Mouse (Mus musculus) hindbrain, postnatal 0 days (tissue): ENCODE measurements around the gene Angpt4. TPM values are rescaled to one million over a fixed set of nuclear protein-coding genes. Genes with fewer than 3 reads are reported as not detected.

Experiments used
- ATAC-seq: fragments of 200-750 bp; cut with Nextera tagmentation; 2 replicates; pipeline ENCODE4 v1.8.0; 2017; ENCODE audit warnings: mild to moderate bottlenecking, moderate TSS enrichment, moderate library complexity
- DNase-seq: peaks from one replicate; pipeline ENCODE4 v3.0.0-alpha.2; 2015; ENCODE audit warnings: low spot score
- H3K27ac ChIP-seq: fragments of 300-500 bp; sonication (generic); 2 replicates; pipeline ENCODE4 v1.5.1; 2014; ENCODE audit warnings: mild to moderate bottlenecking
- H3K27me3 ChIP-seq: fragments of 300-500 bp; sonication (generic); 2 replicates; pipeline ENCODE4 v1.6.1; 2014; ENCODE audit warnings: low read length, mixed read lengths; ENCODE audit not compliant: insufficient read depth
- H3K36me3 ChIP-seq: fragments of 300-500 bp; sonication (generic); 2 replicates; pipeline ENCODE4 v1.6.1; 2014; ENCODE audit warnings: low read length, mixed read lengths; ENCODE audit not compliant: insufficient read depth
- H3K4me1 ChIP-seq: fragments of 300-500 bp; sonication (generic); 2 replicates; pipeline ENCODE4 v1.6.1; 2014; ENCODE audit warnings: antibody characterized with exemption, low read length, mixed read lengths; ENCODE audit not compliant: insufficient read depth
- H3K4me2 ChIP-seq: fragments of 300-500 bp; sonication (generic); 2 replicates; pipeline ENCODE4 v1.6.1; 2014; ENCODE audit warnings: low read depth, mild to moderate bottlenecking, low read length, moderate library complexity, mixed read lengths
- H3K4me3 ChIP-seq: fragments of 300-500 bp; sonication (generic); 2 replicates; pipeline ENCODE4 v1.5.1; 2014; ENCODE audit warnings: low read length
- H3K9ac ChIP-seq: fragments of 300-500 bp; sonication (generic); replicated peaks from 2 replicates; pipeline ENCODE4 v1.6.1; 2014; ENCODE audit warnings: mild to moderate bottlenecking, low read length, moderate library complexity, mixed read lengths
- H3K9me3 ChIP-seq: fragments of 300-500 bp; sonication (generic); 2 replicates; pipeline ENCODE4 v1.6.1; 2016; ENCODE audit warnings: low read length, mixed read lengths
- CTCF ChIP-seq: IDR thresholded peaks from 2 replicates; pipeline ENCODE4 v1.5.1; 2016; ENCODE audit warnings: antibody characterized with exemption, control low read depth, low read depth
- WGBS: fragments of 180-500 bp; shearing (Covaris S2); extraction: QIAGEN DNeasy Blood & Tissue Kit; methylation state at CpG from one replicate; pipeline ENCODE4 v1.1.7; 2014; 5-methylcytosine and 5-hydroxymethylcytosine counted together
- polyA plus RNA-seq: library from polyadenylated mRNA; unstranded; fragments of >200 nt; fragmentation: Nextera tagmentation; extraction: Ambion mirVana; gene quantifications from 2 replicates; pipeline ENCODE4 v1.2.1, GENCODE M21; 2015
- total RNA-seq: library from RNA; depleted of rRNA; stranded (reverse); fragments of >200 nt; gene quantifications from 2 replicates; pipeline ENCODE4 v1.2.3, GENCODE M21; 2014

The Angpt4 gene
- total and polyA plus RNA-seq, 2 experiments from 2014 or later, result 0.10 to 0.28 TPM

GRCm38 (mm10) chr2:151898106-151898505 is 12.9 kb upstream of the Angpt4 start:
- no peaks in the 10 kb centered on the region for H3K9me3 ChIP-seq
- no peak overlapping the region for H3K27ac ChIP-seq
- H3K36me3 ChIP-seq, result no peaks in the 10 kb centered on the region
- no peak for DNase-seq
- no peaks in the 10 kb centered on the region for H3K27me3 ChIP-seq
- H3K9ac ChIP-seq, result no peak overlapping the region
- TF ChIP-seq CTCF, result no peak
- H3K4me1 ChIP-seq, result peaks cover 11% of the 10 kb centered on the region; the same call in 1 of the 2 replicates
- 100% methylated on average over 1 of the region's 1 CpGs for WGBS
- no peak for ATAC-seq
- H3K4me3 ChIP-seq, result no peak overlapping the region
- no peak overlapping the region for H3K4me2 ChIP-seq

- Histone ChIP-seq H3K4me1 (peaks cover 4% of the 10 kb centered on the region), H3K4me3 (no peak overlapping the region), H3K27me3 (no peaks in the 10 kb centered on the region), H3K27ac (no peak overlapping the region), H3K4me2 (no peak overlapping the region), H3K36me3 (no peaks in the 10 kb centered on the region), H3K9ac (no peak overlapping the region), H3K9me3 (no peaks in the 10 kb centered on the region)
- ATAC-seq (no peak), DNase-seq (no peak)
- 83% methylated on average over 4 of the region's 4 CpGs for WGBS
- TF ChIP-seq CTCF, result no peak
Measured at GRCm38 (mm10) chr2:151900845-151901244, 10.2 kb upstream of the Angpt4 start.

- H3K27me3 ChIP-seq, result no peaks in the 10 kb centered on the region
- H3K36me3 ChIP-seq, result no peaks in the 10 kb centered on the region
- H3K9ac ChIP-seq, result no peak overlapping the region
- H3K4me3 ChIP-seq, result no peak overlapping the region
- no peaks in the 10 kb centered on the region for H3K9me3 ChIP-seq
- ATAC-seq (no peak), DNase-seq (no peak)
- peaks cover 4% of the 10 kb centered on the region for H3K4me1 ChIP-seq
- no peak overlapping the region for H3K27ac ChIP-seq
- H3K4me2 ChIP-seq, result no peak overlapping the region
- TF ChIP-seq CTCF, result no peak
- 82% methylated on average over 6 of the region's 6 CpGs for WGBS
Measured at GRCm38 (mm10) chr2:151903267-151903666, 7.7 kb upstream of the Angpt4 start.

GRCm38 (mm10) chr2:151903933-151904332 is 7.1 kb upstream of the Angpt4 start:
- Histone ChIP-seq H3K4me2 (no peak overlapping the region), H3K9me3 (no peaks in the 10 kb centered on the region), H3K4me3 (no peak overlapping the region), H3K9ac (no peak overlapping the region), H3K4me1 (peaks cover 4% of the 10 kb centered on the region), H3K27me3 (no peaks in the 10 kb centered on the region), H3K36me3 (no peaks in the 10 kb centered on the region), H3K27ac (no peak overlapping the region)
- DNase-seq (no peak), ATAC-seq (no peak)
- no peak for TF ChIP-seq CTCF
- WGBS, result 64% methylated on average over 4 of the region's 4 CpGs

GRCm38 (mm10) chr2:151904636-151905035 is 6.4 kb upstream of the Angpt4 start:
- 65% methylated on average over 3 of the region's 3 CpGs for WGBS
- no peaks in the 10 kb centered on the region for H3K36me3 ChIP-seq
- ATAC-seq, result no peak
- no peaks in the 10 kb centered on the region for H3K9me3 ChIP-seq
- H3K4me3 ChIP-seq, result no peak overlapping the region
- 0 out of 2 replicates have a peak overlapping the region, but pooled peaks have one; percentile 4 for H3K27ac ChIP-seq
- H3K4me1 ChIP-seq, result peaks cover 4% of the 10 kb centered on the region
- no peaks in the 10 kb centered on the region for H3K27me3 ChIP-seq
- no peak overlapping the region for H3K9ac ChIP-seq
- no peak for DNase-seq
- TF ChIP-seq CTCF, result no peak
- H3K4me2 ChIP-seq, result no peak overlapping the region

- Histone ChIP-seq H3K36me3 (no peaks in the 10 kb centered on the region), H3K27me3 (no peaks in the 10 kb centered on the region), H3K9ac (no peak overlapping the region), H3K4me3 (no peak overlapping the region), H3K27ac (no peak overlapping the region), H3K9me3 (no peaks in the 10 kb centered on the region), H3K4me1 (peaks cover 4% of the 10 kb centered on the region), H3K4me2 (no peak overlapping the region)
- DNase-seq (no peak), ATAC-seq (no peak)
- WGBS, result 78% methylated on average over 2 of the region's 2 CpGs
- no peak for TF ChIP-seq CTCF
Measured at GRCm38 (mm10) chr2:151907020-151907419, 4.0 kb upstream of the Angpt4 start.

GRCm38 (mm10) chr2:151909386-151909785 is 1.6 kb upstream of the Angpt4 start:
- 68% methylated on average over 3 of the region's 3 CpGs for WGBS
- Histone ChIP-seq H3K27me3 (no peaks in the 10 kb centered on the region), H3K36me3 (no peaks in the 10 kb centered on the region), H3K9ac (no peak overlapping the region), H3K9me3 (no peaks in the 10 kb centered on the region), H3K4me1 (peaks cover 4% of the 10 kb centered on the region), H3K4me3 (no peak overlapping the region), H3K4me2 (no peak overlapping the region), H3K27ac (no peak overlapping the region)
- TF ChIP-seq CTCF, result no peak
- DNase-seq (no peak), ATAC-seq (no peak)
